Mouse (Mus musculus): ENCODE measurements around the gene Capn6.

Gene Capn6

GRCm38 (mm10) chrX:143827212-143827611 lies at the start of gene Capn6:
Capn6 (minus strand) TSS chrX:143827414.
- no peak for DNase-seq (ENCODE audit: low read depth, low spot score)

- DNase-seq (ENCODE audit: low read depth, low spot score), result no peak
Measured at GRCm38 (mm10) chrX:143867129-143867664, 40.0 kb upstream of the Capn6 start.

- DNase-seq (ENCODE audit: low read depth, low spot score), result no peak
Measured at GRCm38 (mm10) chrX:143851351-143851750, 24.1 kb upstream of the Capn6 start.

- DNase-seq (ENCODE audit: low read depth, low spot score), result no peak
Measured at GRCm38 (mm10) chrX:143849969-143850368, 22.8 kb upstream of the Capn6 start.

GRCm38 (mm10) chrX:143846637-143847036 lies 19.4 kb upstream of the Capn6 start:
- DNase-seq (ENCODE audit: low read depth, low spot score), result no peak

- DNase-seq (ENCODE audit: low read depth, low spot score), result no peak
Measured at GRCm38 (mm10) chrX:143826521-143826920, 693 bp downstream of the Capn6 start.

GRCm38 (mm10) chrX:143818961-143819360 lies 8.3 kb downstream of the Capn6 start:
- no peak for DNase-seq (ENCODE audit: low read depth, low spot score)

GRCm38 (mm10) chrX:143815948-143816347 lies 11.3 kb downstream of the Capn6 start:
- DNase-seq (ENCODE audit: low read depth, low spot score), result no peak

- no peak for DNase-seq (ENCODE audit: low read depth, low spot score)
Measured at GRCm38 (mm10) chrX:143762556-143762955, 64.7 kb downstream of the Capn6 start.

Data from c-Kit-negative CD71-positive TER-119-positive erythroid progenitor cells, embryonic 14.5 days (primary cell).